ENCODE assay signal across 17 mouse cellular contexts in the genomic region with DNA sequence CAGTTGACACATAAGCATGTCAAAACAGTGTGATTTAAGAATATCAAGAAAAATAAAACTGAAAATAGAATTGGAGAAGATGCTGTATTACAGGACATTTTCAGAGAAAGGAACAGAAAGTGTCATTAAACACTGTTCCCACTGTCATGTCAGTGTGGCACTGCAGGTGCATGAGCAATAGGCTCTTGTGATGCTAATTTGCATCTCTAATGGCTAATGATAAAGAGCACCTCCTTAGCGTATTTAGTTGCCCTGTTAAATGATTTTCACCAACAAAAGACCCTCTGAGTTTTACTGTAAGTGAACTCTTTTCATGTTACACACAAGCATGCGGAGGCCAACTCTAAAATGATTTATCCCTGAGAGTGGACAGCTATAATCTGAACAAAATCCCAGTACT.
"Had no signal": no experiment of that assay in that cellular context is flagged by ENCODE, and none has a peak within 500 bp of the region (broad histone marks: within the 10 kb centered on the region; RNA-seq: fewer than 3 reads in every experiment).

No protein-coding gene starts in this region.

- H3K27ac ChIP-seq: left cerebral cortex, adult 2 months; liver, embryonic 13.5 days; midbrain, embryonic 12.5 days; midbrain, embryonic 15.5 days; neural tube, embryonic 12.5 days; neural tube, embryonic 15.5 days had no signal

- H3K9me3 ChIP-seq: liver, embryonic 13.5 days; midbrain, embryonic 12.5 days; midbrain, embryonic 15.5 days; neural tube, embryonic 12.5 days; neural tube, embryonic 15.5 days had no signal

- H3K27me3 ChIP-seq: liver, embryonic 13.5 days; midbrain, embryonic 12.5 days; midbrain, embryonic 15.5 days; neural tube, embryonic 12.5 days; neural tube, embryonic 15.5 days had no signal

- H3K4me2 ChIP-seq: liver, embryonic 13.5 days; midbrain, embryonic 12.5 days; midbrain, embryonic 15.5 days; neural tube, embryonic 12.5 days; neural tube, embryonic 15.5 days had no signal

- H3K36me3 ChIP-seq: liver, embryonic 13.5 days; midbrain, embryonic 12.5 days; midbrain, embryonic 15.5 days; neural tube, embryonic 12.5 days; neural tube, embryonic 15.5 days had no signal

- H3K4me3 ChIP-seq: left cerebral cortex, adult 2 months; liver, embryonic 13.5 days; midbrain, embryonic 12.5 days; midbrain, embryonic 15.5 days; neural tube, embryonic 12.5 days; neural tube, embryonic 15.5 days had no signal

- H3K9ac ChIP-seq: liver, embryonic 13.5 days; midbrain, embryonic 12.5 days; midbrain, embryonic 15.5 days; neural tube, embryonic 12.5 days; neural tube, embryonic 15.5 days had no signal

- DNase-seq: kidney, postnatal 14 days; kidney, postnatal 4 days; layer of hippocampus, adult 9-11 months; layer of hippocampus, postnatal 36 days; liver, embryonic 13.5 days; lung, adult 2 months; lung, postnatal 14 days; lung, postnatal 4 days; right cerebral cortex, postnatal 25 days; spleen, adult 18-20 months; thymus, adult 18-20 months; thymus, postnatal 36 days had no signal
